Comparison of ENCODE assay signal across 14 mouse cellular contexts in genomic region chr13:21050118-21050517, GRCm38 (mm10). TPM values are rescaled to one million over a fixed set of nuclear protein-coding genes. Genes with fewer than 3 reads are reported as not detected.
DNase-seq lines count a peak whose midpoint lies in the region; ATAC-seq and TF ChIP-seq lines count a peak whose summit lies in the region.
"Had no signal": no experiment of that assay in that cellular context is flagged by ENCODE, and none has a peak within 500 bp of the region (broad histone marks: within the 10 kb centered on the region; RNA-seq: fewer than 3 reads in every experiment).

No protein-coding gene starts in this region.

- H3K4me2 ChIP-seq in limb, embryonic 14.5 days (replicated peaks; ENCODE audit: low read depth, low read length, severe bottlenecking) = no peak overlapping the region
- no peak overlapping the region for H3K4me2 ChIP-seq in midbrain, postnatal 0 days (ENCODE audit: low read depth, low read length, poor library complexity, severe bottlenecking)
- H3K4me2 ChIP-seq: midbrain, embryonic 12.5 days had no signal

- H3K4me1 ChIP-seq in limb, embryonic 14.5 days (ENCODE audit: control insufficient read depth, insufficient read depth, low read length) = no peaks in the 10 kb centered on the region
- H3K4me1 ChIP-seq in limb, embryonic 10.5 days = no peaks in the 10 kb centered on the region
- H3K4me1 ChIP-seq in midbrain, postnatal 0 days (ENCODE audit: insufficient read depth, low read length) = no peaks in the 10 kb centered on the region
- H3K4me1 ChIP-seq: midbrain, embryonic 12.5 days had no signal

- 37% methylated on average over 1 of the region's 1 CpGs for WGBS in limb, embryonic 14.5 days
- WGBS in limb, embryonic 10.5 days = 59% methylated on average over 1 of the region's 1 CpGs
- WGBS in midbrain, postnatal 0 days = 50% methylated on average over 1 of the region's 1 CpGs

- H3K36me3 ChIP-seq in limb, embryonic 14.5 days (ENCODE audit: control insufficient read depth, insufficient read depth, low read length) = no peaks in the 10 kb centered on the region
- no peaks in the 10 kb centered on the region for H3K36me3 ChIP-seq in limb, embryonic 10.5 days
- H3K36me3 ChIP-seq in midbrain, postnatal 0 days (ENCODE audit: insufficient read depth, low read length) = no peaks in the 10 kb centered on the region
- H3K36me3 ChIP-seq: midbrain, embryonic 12.5 days had no signal

- no peaks in the 10 kb centered on the region for H3K27me3 ChIP-seq in limb, embryonic 14.5 days (ENCODE audit: control insufficient read depth, insufficient read depth, low read length)
- H3K27me3 ChIP-seq in limb, embryonic 10.5 days (ENCODE audit: low read depth, poor library complexity, severe bottlenecking) = no peaks in the 10 kb centered on the region
- H3K27me3 ChIP-seq in midbrain, postnatal 0 days (ENCODE audit: insufficient read depth, low read length) = no peaks in the 10 kb centered on the region
- H3K27me3 ChIP-seq: midbrain, embryonic 12.5 days had no signal

- no peaks in the 10 kb centered on the region for H3K9me3 ChIP-seq in limb, embryonic 14.5 days (ENCODE audit: control insufficient read depth, low read length)
- H3K9me3 ChIP-seq in limb, embryonic 10.5 days (replicated peaks) = no peaks in the 10 kb centered on the region
- no peaks in the 10 kb centered on the region for H3K9me3 ChIP-seq in midbrain, postnatal 0 days (ENCODE audit: low read length)
- H3K9me3 ChIP-seq: midbrain, embryonic 12.5 days had no signal

- no peak for ATAC-seq in limb, embryonic 14.5 days (ENCODE audit: low FRiP score, low read depth)
- ATAC-seq in midbrain, postnatal 0 days (ENCODE audit: low FRiP score) = peak; percentile 47
- ATAC-seq in erythroid progenitor cell, adult 5-6 weeks (replicated peaks; ENCODE audit: low FRiP score, poor library complexity, severe bottlenecking) = no peak

- no peak for TF ChIP-seq POLR2A in limb, embryonic 14.5 days (IDR thresholded peaks at IDR 0.05; ENCODE audit: borderline replicate concordance, extremely low read depth, insufficient read depth, insufficient read length)

- H3K27ac ChIP-seq in limb, embryonic 14.5 days (replicated peaks; ENCODE audit: low read depth, low read length) = no peak overlapping the region
- no peak overlapping the region for H3K27ac ChIP-seq in limb, embryonic 10.5 days
- H3K27ac ChIP-seq in midbrain, postnatal 0 days (ENCODE audit: low read depth, low read length) = no peak overlapping the region
- H3K27ac ChIP-seq: liver, embryonic 14.5 days; midbrain, embryonic 12.5 days had no signal

- H3K4me3 ChIP-seq in limb, embryonic 14.5 days (replicated peaks; ENCODE audit: low read length) = no peak overlapping the region
- no peak overlapping the region for H3K4me3 ChIP-seq in limb, embryonic 10.5 days
- no peak overlapping the region for H3K4me3 ChIP-seq in midbrain, postnatal 0 days (ENCODE audit: low read depth, low read length)
- H3K4me3 ChIP-seq: midbrain, embryonic 12.5 days had no signal

- no peak overlapping the region for H3K9ac ChIP-seq in limb, embryonic 14.5 days (ENCODE audit: low read depth, low read length, severe bottlenecking)
- H3K9ac ChIP-seq in midbrain, postnatal 0 days (replicated peaks; ENCODE audit: low read length, poor library complexity, severe bottlenecking) = no peak overlapping the region
- H3K9ac ChIP-seq: liver, embryonic 14.5 days; midbrain, embryonic 12.5 days had no signal

- DNase-seq in embryo, embryonic 10 days (ENCODE audit: low spot score) = peak; percentile 9
- no peak for DNase-seq in embryo, embryonic 9.5 days (ENCODE audit: extremely low spot score)
- peak; percentile 12 for DNase-seq in limb, embryonic 14.5 days (ENCODE audit: low spot score)
- DNase-seq in limb, embryonic 10.5 days (ENCODE audit: low spot score) = no peak
- peak; percentile 75 for DNase-seq in brain, adult 2 months (ENCODE audit: low read depth, low spot score)
- peak; percentile 69 for DNase-seq in midbrain, postnatal 0 days (ENCODE audit: low spot score)
- no peak for DNase-seq in kidney, postnatal 10 days
- DNase-seq: gastrocnemius, postnatal 10 days; heart, postnatal 4 days; right cerebral cortex, postnatal 14 days had no signal

- peak; percentile 74 for TF ChIP-seq CTCF in midbrain, postnatal 0 days (IDR thresholded peaks at IDR 0.05)

RNA-seq across cellular contexts. Expression of gene Olfr1370, which starts 24.6 kb away (rescaled TPM):
- polyA plus RNA-seq in limb, embryonic 14.5 days (2012; rRNA removed) = not detected in 2 replicates
- polyA plus RNA-seq in limb, embryonic 14.5 days (2014; fragmentation: Nextera tagmentation; extraction: Ambion mirVana) = not detected in 2 replicates
- not detected in 2 replicates for polyA plus RNA-seq in limb, embryonic 10.5 days (2016; fragmentation: Nextera tagmentation; extraction: Ambion mirVana)
- not detected in 2 replicates for total RNA-seq in midbrain, postnatal 0 days (2014; rRNA removed)
- polyA plus RNA-seq in midbrain, postnatal 0 days (2015; fragmentation: Nextera tagmentation; extraction: Ambion mirVana) = not detected in 2 replicates
- total RNA-seq in erythroid progenitor cell, adult 5-6 weeks (2015; ENCODE audit: low replicate concordance) = not detected in 2 replicates
- total RNA-seq in erythroid progenitor cell, adult 5-6 weeks (2017; ENCODE audit: low replicate concordance) = not detected in 2 replicates
- total RNA-seq: gastrocnemius, postnatal 10 days; heart, postnatal 4 days; layer of hippocampus, postnatal 14 days had no signal
- polyA plus RNA-seq: liver, embryonic 14.5 days; midbrain, embryonic 12.5 days had no signal

Comparison
In these comparisons a context has a peak if more than half of its experiments do, and no peak if none do; other contexts are left out.
1. DNase-seq: peak in embryo, embryonic 10 days (single experiment), limb, embryonic 14.5 days (single experiment), brain, adult 2 months (single experiment) and midbrain, postnatal 0 days (single experiment); none in embryo, embryonic 9.5 days (single experiment), limb, embryonic 10.5 days (single experiment) and kidney, postnatal 10 days (single experiment).